Mouse (Mus musculus): Measurements from ENCODE around the gene Neurod2. TPM values are rescaled to one million over a fixed set of nuclear protein-coding genes. Genes with fewer than 3 reads are reported as not detected.
A peak's percentile ranks its signal among the peaks of the same experiment; 100 is the strongest.

Gene Neurod2
- polyA plus RNA-seq, 1 experiment from 2014 or later: not detected

- no peaks in the 10 kb centered on the region for H3K36me3 ChIP-seq (ENCODE audit: control insufficient read depth, insufficient read depth, low read length)
- no peak overlapping the region for H3K27ac ChIP-seq (ENCODE audit: low read depth, low read length)
- no peaks in the 10 kb centered on the region for H3K9me3 ChIP-seq (ENCODE audit: control insufficient read depth, low read length)
- H3K4me3 ChIP-seq (ENCODE audit: low read length): peak overlapping the region; percentile 73
- peak overlapping the region; percentile 73 for H3K9ac ChIP-seq (ENCODE audit: low read depth, low read length)
- peak overlapping the region; percentile 95 for H3K4me2 ChIP-seq (replicated peaks; ENCODE audit: low read depth, low read length)
- ATAC-seq (ENCODE audit: low FRiP score, low TSS enrichment): peak; percentile 75
- H3K27me3 ChIP-seq (ENCODE audit: control insufficient read depth, insufficient read depth, low read length): no peaks in the 10 kb centered on the region; the same call in 1 of the 2 replicates
- H3K4me1 ChIP-seq (ENCODE audit: control insufficient read depth, insufficient read depth, low read length): peaks cover 16% of the 10 kb centered on the region; the same call in 1 of the 2 replicates
- WGBS: 1% methylated on average over 57 of the region's 58 CpGs
These were observed 35.0 kb downstream of the Neurod2 start for GRCm38 (mm10) chr11:98294188-98295012.

GRCm38 (mm10) chr11:98293070-98293469 is 36.4 kb downstream of the Neurod2 start:
- H3K27me3 ChIP-seq (ENCODE audit: control insufficient read depth, insufficient read depth, low read length): no peaks in the 10 kb centered on the region; the same call in 1 of the 2 replicates
- 40% methylated on average over 2 of the region's 2 CpGs for WGBS
- no peak for ATAC-seq (ENCODE audit: low FRiP score, low TSS enrichment)

GRCm38 (mm10) chr11:98290906-98291305 is 38.5 kb downstream of the Neurod2 start:
- no peaks in the 10 kb centered on the region for H3K36me3 ChIP-seq (ENCODE audit: control insufficient read depth, insufficient read depth, low read length)
- 66% methylated on average over 2 of the region's 2 CpGs for WGBS
- no peak overlapping the region for H3K4me2 ChIP-seq (replicated peaks; ENCODE audit: low read depth, low read length)
- 0 out of 2 replicates have a peak, but pooled peaks cover 6% of the 10 kb centered on the region for H3K4me1 ChIP-seq (ENCODE audit: control insufficient read depth, insufficient read depth, low read length)
- no peak overlapping the region for H3K9ac ChIP-seq (ENCODE audit: low read depth, low read length)
- no peak overlapping the region for H3K27ac ChIP-seq (ENCODE audit: low read depth, low read length)
- no peak overlapping the region for H3K4me3 ChIP-seq (ENCODE audit: low read length)
- no peaks in the 10 kb centered on the region; the same call in 1 of the 2 replicates for H3K27me3 ChIP-seq (ENCODE audit: control insufficient read depth, insufficient read depth, low read length)
- no peak for ATAC-seq (ENCODE audit: low FRiP score, low TSS enrichment)
- no peaks in the 10 kb centered on the region for H3K9me3 ChIP-seq (ENCODE audit: control insufficient read depth, low read length)

More at GRCm38 (mm10) chr11:98293070-98293469, 36.4 kb downstream of the Neurod2 start:
- Histone ChIP-seq H3K9me3 (ENCODE audit: control insufficient read depth, low read length) (no peaks in the 10 kb centered on the region), H3K9ac (ENCODE audit: low read depth, low read length) (no peak overlapping the region), H3K36me3 (ENCODE audit: control insufficient read depth, insufficient read depth, low read length) (no peaks in the 10 kb centered on the region), H3K4me3 (ENCODE audit: low read length) (no peak overlapping the region), H3K27ac (ENCODE audit: low read depth, low read length) (no peak overlapping the region), H3K4me1 (ENCODE audit: control insufficient read depth, insufficient read depth, low read length) (peaks cover 11% of the 10 kb centered on the region; the same call in 1 of the 2 replicates), H3K4me2 (replicated peaks; ENCODE audit: low read depth, low read length) (no peak overlapping the region)

GRCm38 (mm10) chr11:98289873-98290272 is 39.6 kb downstream of the Neurod2 start:
- H3K4me2 ChIP-seq (replicated peaks; ENCODE audit: low read depth, low read length): no peak overlapping the region
- no peak overlapping the region for H3K9ac ChIP-seq (ENCODE audit: low read depth, low read length)
- 45% methylated on average over 13 of the region's 13 CpGs for WGBS
- ATAC-seq (ENCODE audit: low FRiP score, low TSS enrichment): no peak
- no peak overlapping the region for H3K27ac ChIP-seq (ENCODE audit: low read depth, low read length)
- no peaks in the 10 kb centered on the region for H3K9me3 ChIP-seq (ENCODE audit: control insufficient read depth, low read length)
- no peaks in the 10 kb centered on the region for H3K36me3 ChIP-seq (ENCODE audit: control insufficient read depth, insufficient read depth, low read length)
- no peaks in the 10 kb centered on the region for H3K27me3 ChIP-seq (ENCODE audit: control insufficient read depth, insufficient read depth, low read length)
- H3K4me3 ChIP-seq (ENCODE audit: low read length): no peak overlapping the region
- 0 out of 2 replicates have a peak, but pooled peaks cover 1% of the 10 kb centered on the region for H3K4me1 ChIP-seq (ENCODE audit: control insufficient read depth, insufficient read depth, low read length)

GRCm38 (mm10) chr11:98287961-98288360 is 41.5 kb downstream of the Neurod2 start:
- no peaks in the 10 kb centered on the region for H3K27me3 ChIP-seq (ENCODE audit: control insufficient read depth, insufficient read depth, low read length)
- H3K36me3 ChIP-seq (ENCODE audit: control insufficient read depth, insufficient read depth, low read length): no peaks in the 10 kb centered on the region
- 55% methylated on average over 7 of the region's 7 CpGs for WGBS
- no peaks in the 10 kb centered on the region for H3K4me1 ChIP-seq (ENCODE audit: control insufficient read depth, insufficient read depth, low read length)
- H3K4me3 ChIP-seq (ENCODE audit: low read length): no peak overlapping the region
- no peak overlapping the region for H3K4me2 ChIP-seq (replicated peaks; ENCODE audit: low read depth, low read length)
- H3K9me3 ChIP-seq (ENCODE audit: control insufficient read depth, low read length): no peaks in the 10 kb centered on the region
- no peak overlapping the region for H3K9ac ChIP-seq (ENCODE audit: low read depth, low read length)
- ATAC-seq (ENCODE audit: low FRiP score, low TSS enrichment): no peak
- no peak overlapping the region for H3K27ac ChIP-seq (ENCODE audit: low read depth, low read length)

GRCm38 (mm10) chr11:98287531-98287930 is 41.9 kb downstream of the Neurod2 start:
- 56% methylated on average over 5 of the region's 5 CpGs for WGBS
- Histone ChIP-seq H3K27me3 (ENCODE audit: control insufficient read depth, insufficient read depth, low read length) (no peaks in the 10 kb centered on the region), H3K36me3 (ENCODE audit: control insufficient read depth, insufficient read depth, low read length) (no peaks in the 10 kb centered on the region), H3K4me1 (ENCODE audit: control insufficient read depth, insufficient read depth, low read length) (no peaks in the 10 kb centered on the region), H3K9ac (ENCODE audit: low read depth, low read length) (no peak overlapping the region), H3K4me3 (ENCODE audit: low read length) (no peak overlapping the region), H3K4me2 (replicated peaks; ENCODE audit: low read depth, low read length) (no peak overlapping the region), H3K9me3 (ENCODE audit: control insufficient read depth, low read length) (no peaks in the 10 kb centered on the region), H3K27ac (ENCODE audit: low read depth, low read length) (no peak overlapping the region)
- ATAC-seq (ENCODE audit: low FRiP score, low TSS enrichment): no peak

GRCm38 (mm10) chr11:98285368-98285767 is 44.1 kb downstream of the Neurod2 start:
- no peaks in the 10 kb centered on the region for H3K9me3 ChIP-seq (ENCODE audit: control insufficient read depth, low read length)
- no peak overlapping the region for H3K4me3 ChIP-seq (ENCODE audit: low read length)
- no peaks in the 10 kb centered on the region for H3K4me1 ChIP-seq (ENCODE audit: control insufficient read depth, insufficient read depth, low read length)
- ATAC-seq (ENCODE audit: low FRiP score, low TSS enrichment): no peak
- 64% methylated on average over 2 of the region's 2 CpGs for WGBS
- no peak overlapping the region for H3K9ac ChIP-seq (ENCODE audit: low read depth, low read length)
- no peaks in the 10 kb centered on the region for H3K36me3 ChIP-seq (ENCODE audit: control insufficient read depth, insufficient read depth, low read length)
- H3K27ac ChIP-seq (ENCODE audit: low read depth, low read length): no peak overlapping the region
- H3K4me2 ChIP-seq (replicated peaks; ENCODE audit: low read depth, low read length): no peak overlapping the region
- H3K27me3 ChIP-seq (ENCODE audit: control insufficient read depth, insufficient read depth, low read length): no peaks in the 10 kb centered on the region

GRCm38 (mm10) chr11:98284230-98284629 is 45.2 kb downstream of the Neurod2 start:
- peak; percentile 71; the same call in 1 of the 2 replicates for ATAC-seq (ENCODE audit: low FRiP score, low TSS enrichment)
- Histone ChIP-seq H3K4me2 (replicated peaks; ENCODE audit: low read depth, low read length) (peak overlapping the region; percentile 35), H3K27me3 (ENCODE audit: control insufficient read depth, insufficient read depth, low read length) (no peaks in the 10 kb centered on the region), H3K27ac (ENCODE audit: low read depth, low read length) (no peak overlapping the region), H3K9ac (ENCODE audit: low read depth, low read length) (no peak overlapping the region), H3K9me3 (ENCODE audit: control insufficient read depth, low read length) (no peaks in the 10 kb centered on the region), H3K4me1 (ENCODE audit: control insufficient read depth, insufficient read depth, low read length) (no peaks in the 10 kb centered on the region), H3K36me3 (ENCODE audit: control insufficient read depth, insufficient read depth, low read length) (no peaks in the 10 kb centered on the region), H3K4me3 (ENCODE audit: low read length) (no peak overlapping the region)
- WGBS: 2% methylated on average over 16 of the region's 17 CpGs

GRCm38 (mm10) chr11:98283740-98284139 is 45.7 kb downstream of the Neurod2 start:
- Histone ChIP-seq H3K27me3 (ENCODE audit: control insufficient read depth, insufficient read depth, low read length) (no peaks in the 10 kb centered on the region), H3K9me3 (ENCODE audit: control insufficient read depth, low read length) (no peaks in the 10 kb centered on the region), H3K4me1 (ENCODE audit: control insufficient read depth, insufficient read depth, low read length) (no peaks in the 10 kb centered on the region), H3K27ac (ENCODE audit: low read depth, low read length) (no peak overlapping the region), H3K4me3 (ENCODE audit: low read length) (no peak overlapping the region), H3K9ac (ENCODE audit: low read depth, low read length) (no peak overlapping the region), H3K4me2 (replicated peaks; ENCODE audit: low read depth, low read length) (no peak overlapping the region), H3K36me3 (ENCODE audit: control insufficient read depth, insufficient read depth, low read length) (peaks cover 4% of the 10 kb centered on the region; the same call in 1 of the 2 replicates)
- 26% methylated on average over 9 of the region's 9 CpGs for WGBS
- no peak for ATAC-seq (ENCODE audit: low FRiP score, low TSS enrichment)
